Mouse (Mus musculus) limb, embryonic 13.5 days (tissue): ENCODE measurements around the gene Olfm1. TPM values are rescaled to one million over a fixed set of nuclear protein-coding genes. Genes with fewer than 3 reads are reported as not detected.

Experiments used
- ATAC-seq: fragments of 200-750 bp; cut with Nextera tagmentation; 2 replicates; pipeline ENCODE4 v1.8.0; 2017; ENCODE audit warnings: low read depth, moderate number of reproducible peaks, moderate TSS enrichment; ENCODE audit not compliant: low FRiP score
- H3K27ac ChIP-seq: fragments of 300-500 bp; sonication (generic); 2 replicates; pipeline ENCODE4 v1.5.1; 2015; ENCODE audit warnings: inconsistent platforms, mild to moderate bottlenecking, moderate library complexity
- H3K27me3 ChIP-seq: fragments of 300-500 bp; sonication (generic); 2 replicates; pipeline ENCODE4 v1.6.1; 2015; ENCODE audit warnings: mild to moderate bottlenecking, inconsistent platforms
- H3K36me3 ChIP-seq: fragments of 300-500 bp; sonication (generic); 2 replicates; pipeline ENCODE4 v1.6.1; 2015; ENCODE audit warnings: inconsistent platforms, mild to moderate bottlenecking, moderate library complexity
- H3K4me1 ChIP-seq: fragments of 300-500 bp; sonication (generic); 2 replicates; pipeline ENCODE4 v1.6.1; 2015; ENCODE audit warnings: inconsistent platforms
- H3K4me2 ChIP-seq: fragments of 300-500 bp; sonication (generic); replicated peaks from 2 replicates; pipeline ENCODE4 v1.6.1; 2015; ENCODE audit warnings: inconsistent platforms, mild to moderate bottlenecking, moderate library complexity
- H3K4me3 ChIP-seq: fragments of 300-500 bp; sonication (generic); 2 replicates; pipeline ENCODE4 v1.5.1; 2015; ENCODE audit warnings: moderate library complexity, mild to moderate bottlenecking, inconsistent platforms
- H3K9ac ChIP-seq: fragments of 300-500 bp; sonication (generic); 2 replicates; pipeline ENCODE4 v1.6.1; 2015; ENCODE audit warnings: mild to moderate bottlenecking, inconsistent platforms
- H3K9me3 ChIP-seq: fragments of 300-500 bp; sonication (generic); 2 replicates; pipeline ENCODE4 v1.6.1; 2016; ENCODE audit warnings: inconsistent platforms
- WGBS: fragments of 180-500 bp; shearing (Covaris S2); methylation state at CpG from one replicate; pipeline ENCODE4 v1.1.7; 2015; 5-methylcytosine and 5-hydroxymethylcytosine counted together
- polyA plus RNA-seq: library from polyadenylated mRNA; unstranded; fragments of >200 nt; fragmentation: Nextera tagmentation; extraction: Ambion mirVana; gene quantifications from 2 replicates; pipeline ENCODE4 v1.2.1, GENCODE M21; 2015

Gene Olfm1
- polyA plus RNA-seq, 1 experiment from 2014 or later: 16.9 TPM

DNA sequence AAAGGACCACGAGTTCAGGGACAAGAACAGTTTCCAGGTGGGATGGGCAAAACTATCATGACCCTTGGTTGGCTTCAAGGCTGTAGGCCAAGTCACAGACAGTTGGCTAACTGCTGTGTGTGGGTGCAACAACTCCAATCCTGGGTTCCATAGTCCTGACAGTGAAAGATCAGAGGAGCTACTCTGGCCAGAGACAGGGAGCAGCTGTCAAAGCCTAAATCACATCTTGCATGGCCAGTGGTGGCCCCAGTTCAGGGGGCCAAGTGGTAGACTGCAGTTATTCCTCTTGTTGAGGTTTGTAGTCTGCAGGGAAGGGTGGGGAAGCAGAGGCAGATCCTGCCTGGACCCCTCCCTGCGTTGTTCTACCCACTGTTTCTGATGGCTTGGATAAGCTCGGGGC, 48.1 kb downstream of the Olfm1 start:
- Histone ChIP-seq H3K27ac (no peak overlapping the region), H3K27me3 (no peaks in the 10 kb centered on the region), H3K9me3 (no peaks in the 10 kb centered on the region), H3K4me2 (no peak overlapping the region), H3K4me1 (peaks cover 16% of the 10 kb centered on the region), H3K9ac (no peak overlapping the region), H3K4me3 (no peak overlapping the region), H3K36me3 (no peaks in the 10 kb centered on the region)
- WGBS: 79% methylated on average over 3 of the region's 3 CpGs
- ATAC-seq: no peak

DNA sequence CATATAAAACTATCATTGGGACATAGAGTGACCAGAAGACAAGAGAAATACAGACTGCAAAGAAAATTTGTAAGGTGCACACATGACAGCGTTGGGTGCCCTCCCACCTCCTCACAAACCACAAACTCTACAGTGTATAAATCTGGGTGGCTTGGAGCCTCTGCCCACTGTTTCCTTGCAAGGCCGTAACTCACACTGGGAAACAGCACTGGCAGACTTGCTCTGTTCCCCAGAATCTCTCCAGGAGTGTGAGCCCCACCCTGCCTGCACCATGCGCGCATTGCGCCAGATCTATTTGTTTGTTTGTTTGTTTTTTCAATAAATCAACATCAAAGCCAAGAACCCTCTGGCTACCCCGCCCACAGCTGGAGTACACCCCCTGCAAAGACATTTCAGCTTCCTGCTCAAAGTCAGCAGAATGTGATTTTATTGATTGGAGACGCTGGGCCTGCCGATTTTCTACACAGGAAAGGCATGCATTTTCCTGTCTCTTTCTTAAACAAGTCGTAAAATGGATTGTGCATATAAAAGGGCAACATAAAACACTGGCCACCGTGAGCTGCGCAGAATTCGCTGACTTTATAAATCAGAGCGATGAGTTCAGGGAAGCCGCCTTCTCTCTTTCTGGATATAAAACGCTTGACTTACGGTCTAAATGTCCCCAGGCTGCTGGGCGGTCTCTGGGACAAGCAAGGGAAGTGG, 48.9 kb downstream of the Olfm1 start:
- H3K4me1 ChIP-seq: peaks cover 16% of the 10 kb centered on the region
- no peaks in the 10 kb centered on the region for H3K27me3 ChIP-seq
- ATAC-seq: no peak
- no peak overlapping the region for H3K4me3 ChIP-seq
- WGBS: 25% methylated on average over 17 of the region's 17 CpGs
- H3K4me2 ChIP-seq: 0 out of 2 replicates have a peak overlapping the region, but pooled peaks have one; percentile 17
- no peaks in the 10 kb centered on the region for H3K9me3 ChIP-seq
- H3K9ac ChIP-seq: 0 out of 2 replicates have a peak overlapping the region, but pooled peaks have one; percentile 10
- no peaks in the 10 kb centered on the region for H3K36me3 ChIP-seq
- H3K27ac ChIP-seq: no peak overlapping the region

DNA sequence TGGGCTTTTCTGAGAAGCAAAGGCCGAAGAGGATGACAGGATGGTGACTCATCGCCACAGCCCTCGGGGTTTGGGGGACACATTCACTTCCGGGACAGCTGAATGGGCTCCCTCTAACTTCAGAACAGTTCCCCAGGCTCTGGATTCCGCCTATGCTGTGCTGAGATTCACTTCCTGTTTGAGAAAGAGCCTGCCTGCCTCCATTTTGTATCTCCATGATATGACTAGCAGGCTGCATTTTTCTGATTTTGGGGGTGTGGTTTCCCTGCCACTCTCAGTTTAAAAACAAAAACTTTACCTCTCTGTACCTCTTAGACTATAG, 49.4 kb downstream of the Olfm1 start:
- Histone ChIP-seq H3K9me3 (no peaks in the 10 kb centered on the region), H3K9ac (0 out of 2 replicates have a peak overlapping the region, but pooled peaks have one; percentile 10), H3K27me3 (no peaks in the 10 kb centered on the region), H3K27ac (no peak overlapping the region), H3K36me3 (no peaks in the 10 kb centered on the region), H3K4me2 (0 out of 2 replicates have a peak overlapping the region, but pooled peaks have one; percentile 17), H3K4me1 (peaks cover 16% of the 10 kb centered on the region), H3K4me3 (no peak overlapping the region)
- ATAC-seq: no peak
- 44% methylated on average over 5 of the region's 5 CpGs for WGBS

DNA sequence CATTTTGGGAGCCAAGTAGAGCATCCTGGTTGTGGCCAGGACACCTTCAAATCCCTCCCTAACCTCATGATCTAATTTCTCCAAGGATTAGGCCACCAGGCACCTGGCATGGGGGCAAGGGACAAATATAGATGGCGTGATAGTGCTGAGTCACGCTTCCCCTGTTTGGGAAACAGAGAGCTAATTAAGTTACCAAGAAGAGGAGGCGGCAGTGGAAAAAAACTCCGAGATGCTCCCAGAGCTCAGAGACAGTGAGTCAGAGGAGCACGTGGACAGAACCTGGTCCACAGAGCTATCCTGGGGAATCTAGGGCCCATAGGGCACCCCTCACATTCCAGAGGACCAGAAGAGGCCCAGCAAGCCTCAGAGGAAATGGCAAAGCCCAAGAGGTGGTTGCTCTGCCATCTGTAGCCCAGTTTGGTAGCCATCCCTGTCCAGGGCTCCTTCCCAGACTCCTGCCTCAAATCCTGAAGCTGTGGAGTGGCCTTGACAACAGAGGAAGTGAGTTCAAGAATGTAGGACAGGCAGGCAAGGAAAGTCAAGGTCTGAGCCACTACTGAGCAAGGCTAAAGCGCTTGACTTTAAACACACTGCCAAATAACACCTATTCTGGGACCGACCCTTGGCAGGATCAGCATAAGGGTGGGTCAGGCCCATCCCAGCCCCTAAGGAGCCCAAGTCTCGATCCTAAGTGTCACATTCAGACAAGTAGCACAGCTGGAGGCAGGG, 52.0 kb downstream of the Olfm1 start:
- Histone ChIP-seq H3K4me3 (no peak overlapping the region), H3K9ac (no peak overlapping the region), H3K36me3 (no peaks in the 10 kb centered on the region), H3K4me1 (peaks cover 16% of the 10 kb centered on the region), H3K27me3 (no peaks in the 10 kb centered on the region), H3K9me3 (no peaks in the 10 kb centered on the region), H3K4me2 (no peak overlapping the region), H3K27ac (no peak overlapping the region)
- no peak for ATAC-seq
- 65% methylated on average over 8 of the region's 8 CpGs for WGBS

DNA sequence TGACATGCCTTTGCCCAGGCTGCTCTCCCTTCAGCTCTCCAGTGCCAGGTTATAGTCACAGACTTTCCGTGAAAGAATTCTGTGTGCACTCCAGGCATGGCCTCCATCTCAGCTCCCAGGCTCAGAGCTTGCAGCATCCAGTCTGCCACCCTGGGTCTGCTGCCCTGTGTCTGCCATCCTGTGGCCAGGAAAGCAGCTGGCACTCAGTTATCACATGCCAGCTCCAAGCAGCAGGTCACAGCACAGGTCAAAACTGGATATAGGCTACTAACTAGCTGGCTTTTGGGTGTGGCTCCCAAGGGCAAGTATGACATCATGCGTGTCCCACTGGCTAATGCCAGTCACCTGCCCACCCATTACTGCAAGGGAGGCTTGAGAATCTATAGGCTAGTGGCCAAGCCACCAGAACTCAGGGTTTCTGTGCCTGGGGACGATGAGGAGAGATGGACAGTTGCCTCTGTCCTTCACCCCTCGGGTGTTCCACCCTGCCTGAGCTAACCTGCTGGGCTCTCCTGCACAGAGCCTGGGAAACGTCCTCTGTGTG, 53.4 kb downstream of the Olfm1 start:
- H3K36me3 ChIP-seq: no peaks in the 10 kb centered on the region
- no peak for ATAC-seq
- 70% methylated on average over 5 of the region's 5 CpGs for WGBS

DNA sequence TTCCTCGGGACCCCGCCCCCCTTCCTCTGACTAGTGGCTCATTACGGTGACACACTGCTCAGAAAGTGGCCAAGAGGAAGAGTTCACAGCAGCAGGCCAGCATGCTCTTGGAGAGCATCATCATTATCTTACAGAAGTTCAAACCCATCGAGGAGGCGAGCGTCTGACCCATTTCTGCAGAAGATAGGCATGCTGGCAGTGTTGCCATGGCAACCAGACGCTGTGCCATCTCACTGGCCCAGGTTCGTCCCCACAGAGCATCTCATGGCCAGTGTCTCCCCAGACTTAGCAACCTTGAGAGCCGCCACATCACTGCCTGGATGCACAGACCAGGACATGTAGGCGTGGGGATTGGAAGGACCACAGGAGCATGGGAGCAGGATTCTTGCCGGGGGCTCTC, 54.3 kb downstream of the Olfm1 start:
- Histone ChIP-seq H3K4me1 (peaks cover 4% of the 10 kb centered on the region), H3K9ac (no peak overlapping the region), H3K27ac (no peak overlapping the region), H3K27me3 (no peaks in the 10 kb centered on the region), H3K4me3 (no peak overlapping the region), H3K9me3 (no peaks in the 10 kb centered on the region), H3K36me3 (no peaks in the 10 kb centered on the region), H3K4me2 (no peak overlapping the region)
- 87% methylated on average over 11 of the region's 11 CpGs for WGBS
- no peak for ATAC-seq

More for the DNA sequence above, 53.4 kb downstream of the Olfm1 start:
- Histone ChIP-seq H3K27ac (no peak overlapping the region), H3K9ac (no peak overlapping the region), H3K4me2 (no peak overlapping the region), H3K4me3 (no peak overlapping the region), H3K9me3 (no peaks in the 10 kb centered on the region), H3K4me1 (peaks cover 13% of the 10 kb centered on the region), H3K27me3 (no peaks in the 10 kb centered on the region)

DNA sequence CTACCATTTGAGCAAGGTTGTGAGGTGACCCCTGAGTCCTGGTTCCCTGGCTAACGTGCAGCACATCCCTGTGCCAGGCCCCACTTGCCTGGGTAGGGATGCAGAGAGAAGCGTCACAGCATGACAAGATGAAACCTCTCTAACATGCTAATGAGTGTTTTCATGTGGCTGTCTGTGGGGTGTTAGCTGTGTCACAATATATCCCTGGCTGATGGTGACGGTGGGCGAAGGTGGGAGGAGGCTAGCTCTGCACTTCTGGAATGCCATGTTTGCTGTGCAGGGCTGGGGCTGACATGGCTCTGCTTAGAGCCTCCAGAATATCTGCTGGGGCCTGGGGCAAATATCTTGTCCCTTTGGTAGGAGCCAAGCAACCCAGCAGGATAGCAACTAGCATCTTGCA, 59.8 kb downstream of the Olfm1 start:
- 82% methylated on average over 4 of the region's 4 CpGs for WGBS
- Histone ChIP-seq H3K4me1 (no peaks in the 10 kb centered on the region), H3K9ac (no peak overlapping the region), H3K4me3 (no peak overlapping the region), H3K27me3 (no peaks in the 10 kb centered on the region), H3K4me2 (no peak overlapping the region), H3K9me3 (no peaks in the 10 kb centered on the region), H3K36me3 (no peaks in the 10 kb centered on the region), H3K27ac (no peak overlapping the region)
- no peak for ATAC-seq

DNA sequence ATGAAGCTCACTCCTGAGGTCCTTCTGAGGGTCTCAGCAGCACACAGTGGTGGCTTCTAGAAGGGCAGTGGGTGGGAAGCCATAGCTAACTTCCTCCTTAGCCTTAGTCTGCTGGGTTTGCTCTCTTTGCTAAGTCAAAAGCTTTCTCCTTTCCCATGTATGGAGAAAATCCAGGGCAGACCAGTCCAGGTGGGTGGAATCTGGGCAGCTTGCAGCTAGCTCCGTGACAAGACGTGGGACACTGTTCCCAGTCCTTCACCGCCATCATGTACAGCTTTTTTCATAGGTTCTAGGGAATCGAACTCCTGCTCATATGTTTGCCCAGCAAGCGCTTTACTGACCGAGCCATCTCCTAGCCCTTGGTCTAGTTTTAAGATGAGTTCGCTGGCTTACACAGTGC, 63.2 kb downstream of the Olfm1 start:
- no peak for ATAC-seq
- no peaks in the 10 kb centered on the region for H3K4me1 ChIP-seq
- 90% methylated on average over 7 of the region's 7 CpGs for WGBS
- no peaks in the 10 kb centered on the region for H3K9me3 ChIP-seq
- H3K4me3 ChIP-seq: no peak overlapping the region
- H3K36me3 ChIP-seq: no peaks in the 10 kb centered on the region
- H3K27me3 ChIP-seq: no peaks in the 10 kb centered on the region
- H3K9ac ChIP-seq: no peak overlapping the region
- no peak overlapping the region for H3K4me2 ChIP-seq
- H3K27ac ChIP-seq: no peak overlapping the region

DNA sequence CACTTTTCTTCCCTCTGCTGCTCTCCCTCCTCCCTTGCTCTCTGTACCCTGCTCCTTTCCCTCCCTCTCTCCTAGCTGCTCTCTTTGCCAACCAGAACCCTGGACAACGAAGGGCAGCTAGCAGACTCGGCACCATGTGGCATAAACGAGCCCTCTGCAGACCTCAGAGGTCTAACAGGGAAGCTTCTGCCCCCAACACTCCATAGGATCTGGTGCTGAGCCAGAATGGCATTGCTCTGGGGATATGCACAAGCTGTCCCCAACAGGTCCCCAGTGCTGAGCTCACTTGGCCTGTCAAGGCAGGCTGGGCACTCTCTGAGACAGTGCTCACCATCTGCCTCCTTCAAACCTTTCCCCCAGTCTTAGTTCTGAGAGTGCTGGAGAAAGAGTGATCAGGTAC, 68.6 kb downstream of the Olfm1 start:
- no peak overlapping the region for H3K4me2 ChIP-seq
- H3K27me3 ChIP-seq: no peaks in the 10 kb centered on the region
- H3K4me1 ChIP-seq: no peaks in the 10 kb centered on the region
- no peak overlapping the region for H3K27ac ChIP-seq
- H3K9me3 ChIP-seq: no peaks in the 10 kb centered on the region
- WGBS: 53% methylated on average over 3 of the region's 3 CpGs
- H3K9ac ChIP-seq: no peak overlapping the region
- H3K36me3 ChIP-seq: no peaks in the 10 kb centered on the region
- no peak overlapping the region for H3K4me3 ChIP-seq
- no peak for ATAC-seq

DNA sequence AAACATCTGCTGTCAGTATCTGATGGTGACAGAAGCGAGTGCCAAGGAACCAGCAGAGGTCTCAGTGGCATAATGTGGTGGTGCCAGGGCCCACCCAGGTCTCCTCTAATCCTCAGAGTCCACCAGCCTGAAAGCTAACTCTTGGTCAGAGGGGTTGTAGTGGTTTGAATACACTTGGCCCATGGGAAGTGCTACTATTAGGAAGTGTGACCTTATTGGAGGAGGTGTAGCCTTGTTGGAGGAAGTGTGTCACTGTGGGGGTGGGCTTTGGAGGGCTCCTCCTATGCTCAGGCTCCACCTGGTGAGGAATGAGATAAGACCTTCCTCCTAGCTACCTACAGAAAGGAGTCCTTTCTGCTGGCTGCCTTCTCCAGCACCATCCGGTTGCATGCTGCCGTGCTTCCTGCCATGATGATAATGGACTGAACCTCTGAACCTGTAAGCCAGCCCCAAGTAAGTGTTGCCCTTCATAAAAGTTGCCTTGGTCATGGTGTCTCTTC, 75.0 kb downstream of the Olfm1 start:
- no peak overlapping the region for H3K9ac ChIP-seq
- no peak overlapping the region for H3K4me2 ChIP-seq
- ATAC-seq: no peak; the same call in 1 of the 2 replicates
- no peak overlapping the region for H3K27ac ChIP-seq
- H3K27me3 ChIP-seq: no peaks in the 10 kb centered on the region
- H3K4me3 ChIP-seq: no peak overlapping the region
- peaks cover 11% of the 10 kb centered on the region for H3K4me1 ChIP-seq
- no peaks in the 10 kb centered on the region for H3K9me3 ChIP-seq
- H3K36me3 ChIP-seq: no peaks in the 10 kb centered on the region
- 88% methylated on average over 3 of the region's 3 CpGs for WGBS

DNA sequence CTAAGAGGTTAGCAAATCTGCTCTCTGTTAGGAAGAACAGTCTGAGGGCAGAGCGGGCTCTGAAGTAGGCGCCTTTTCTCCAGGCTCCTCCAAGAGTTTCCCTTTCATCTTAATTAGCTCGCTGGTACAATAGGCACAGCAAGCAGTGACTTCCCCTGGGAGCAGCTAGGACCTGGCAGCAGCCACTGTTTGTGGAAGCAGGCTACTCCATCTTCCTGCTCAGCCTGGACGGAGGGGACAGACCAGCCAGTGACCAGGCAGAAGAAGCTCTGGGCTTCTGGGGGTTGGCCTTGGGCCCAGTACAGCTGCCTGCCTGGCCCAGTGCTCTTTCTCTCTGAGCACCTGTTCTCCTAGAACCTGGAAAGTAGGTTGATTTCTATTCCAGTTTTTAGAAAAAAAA, 77.8 kb downstream of the Olfm1 start:
- Histone ChIP-seq H3K9me3 (no peaks in the 10 kb centered on the region), H3K27ac (no peak overlapping the region), H3K9ac (no peak overlapping the region; the same call in 1 of the 2 replicates), H3K4me2 (no peak overlapping the region), H3K4me3 (no peak overlapping the region), H3K27me3 (no peaks in the 10 kb centered on the region), H3K36me3 (no peaks in the 10 kb centered on the region), H3K4me1 (peaks cover 11% of the 10 kb centered on the region)
- ATAC-seq: no peak
- 9% methylated on average over 4 of the region's 4 CpGs for WGBS

DNA sequence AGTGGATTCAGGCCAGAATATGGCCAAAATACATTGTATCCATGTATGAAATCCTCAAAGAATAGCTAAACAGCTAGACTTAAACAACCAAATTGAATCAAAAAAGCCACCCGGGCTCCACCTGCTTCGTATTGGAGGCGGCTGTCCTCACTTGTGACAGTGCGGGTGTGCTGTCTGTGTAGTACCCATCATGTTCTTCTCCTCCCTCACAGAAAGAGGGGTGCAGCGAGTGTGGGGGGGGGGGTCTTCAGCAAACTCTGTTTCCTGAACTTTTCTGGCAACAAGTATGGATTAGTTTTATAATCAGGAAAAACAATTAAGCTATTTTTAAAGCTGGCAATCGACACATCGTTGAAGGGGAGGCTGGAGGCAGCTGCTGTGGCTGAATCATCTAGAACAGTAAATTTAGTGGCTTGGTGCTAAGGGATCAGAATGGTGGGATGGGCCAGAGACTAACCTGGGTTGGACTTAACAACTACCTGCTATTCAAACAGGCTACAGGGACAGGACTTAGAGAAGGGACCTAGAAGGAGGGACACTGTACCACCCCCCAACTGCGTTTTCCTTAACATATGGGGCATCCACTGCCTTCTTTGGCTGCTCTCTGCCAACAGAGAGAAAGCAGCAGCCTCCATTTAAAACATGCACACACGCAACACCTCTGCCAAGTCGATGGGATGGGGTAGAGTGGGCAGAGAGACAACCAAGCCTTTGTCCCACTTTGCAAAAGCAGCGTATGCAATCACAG, 79.6 kb downstream of the Olfm1 start:
- Histone ChIP-seq H3K9ac (no peak overlapping the region), H3K4me2 (no peak overlapping the region), H3K27ac (no peak overlapping the region), H3K4me3 (no peak overlapping the region), H3K36me3 (no peaks in the 10 kb centered on the region), H3K4me1 (peaks cover 11% of the 10 kb centered on the region), H3K9me3 (no peaks in the 10 kb centered on the region), H3K27me3 (no peaks in the 10 kb centered on the region)
- WGBS: 71% methylated on average over 11 of the region's 11 CpGs
- ATAC-seq: no peak
